Mouse (Mus musculus) heart, embryonic 13.5 days (tissue): Measurements from ENCODE around the gene Calm1. TPM values are rescaled to one million over a fixed set of nuclear protein-coding genes. Genes with fewer than 3 reads are reported as not detected.

Experiments used
- ATAC-seq: fragments of 200-750 bp; cut with Nextera tagmentation; 2 replicates; pipeline ENCODE4 v1.8.0; 2017; ENCODE audit warnings: moderate TSS enrichment; ENCODE audit not compliant: insufficient number of reproducible peaks, low FRiP score, low TSS enrichment; ENCODE audit errors: extremely low read depth
- H3K27ac ChIP-seq: fragments of 300-500 bp; sonication (generic); replicated peaks from 2 replicates; pipeline ENCODE4 v1.5.1; 2015; ENCODE audit warnings: moderate library complexity, mild to moderate bottlenecking, inconsistent platforms
- H3K27me3 ChIP-seq: fragments of 300-500 bp; sonication (generic); replicated peaks from 2 replicates; pipeline ENCODE4 v1.6.1; 2015; ENCODE audit warnings: mild to moderate bottlenecking, inconsistent platforms
- H3K36me3 ChIP-seq: fragments of 300-500 bp; sonication (generic); 2 replicates; pipeline ENCODE4 v1.6.1; 2015; ENCODE audit warnings: mild to moderate bottlenecking, inconsistent platforms
- H3K4me1 ChIP-seq: fragments of 300-500 bp; sonication (generic); 2 replicates; pipeline ENCODE4 v1.6.1; 2015; ENCODE audit warnings: inconsistent platforms
- H3K4me2 ChIP-seq: fragments of 300-500 bp; sonication (generic); 2 replicates; pipeline ENCODE4 v1.6.1; 2015; ENCODE audit warnings: inconsistent platforms, mild to moderate bottlenecking, moderate library complexity
- H3K4me3 ChIP-seq: fragments of 300-500 bp; sonication (generic); 2 replicates; pipeline ENCODE4 v1.5.1; 2015; ENCODE audit warnings: moderate library complexity, mild to moderate bottlenecking, inconsistent platforms
- H3K9ac ChIP-seq: fragments of 300-500 bp; sonication (generic); 2 replicates; pipeline ENCODE4 v1.6.1; 2015; ENCODE audit warnings: inconsistent platforms, mild to moderate bottlenecking, moderate library complexity
- H3K9me3 ChIP-seq: fragments of 300-500 bp; sonication (generic); 2 replicates; pipeline ENCODE4 v1.6.1; 2016; ENCODE audit warnings: inconsistent platforms
- WGBS: fragments of 180-500 bp; shearing (Covaris S2); methylation state at CpG from one replicate; pipeline ENCODE4 v1.1.7; 2015; ENCODE audit warnings: mixed read lengths; 5-methylcytosine and 5-hydroxymethylcytosine counted together
- polyA plus RNA-seq: library from polyadenylated mRNA; unstranded; fragments of >200 nt; fragmentation: Nextera tagmentation; extraction: Ambion mirVana; gene quantifications from 2 replicates; pipeline ENCODE4 v1.2.1, GENCODE M21; 2015

Gene Calm1
- polyA plus RNA-seq, 1 experiment from 2014 or later = 821 TPM

DNA sequence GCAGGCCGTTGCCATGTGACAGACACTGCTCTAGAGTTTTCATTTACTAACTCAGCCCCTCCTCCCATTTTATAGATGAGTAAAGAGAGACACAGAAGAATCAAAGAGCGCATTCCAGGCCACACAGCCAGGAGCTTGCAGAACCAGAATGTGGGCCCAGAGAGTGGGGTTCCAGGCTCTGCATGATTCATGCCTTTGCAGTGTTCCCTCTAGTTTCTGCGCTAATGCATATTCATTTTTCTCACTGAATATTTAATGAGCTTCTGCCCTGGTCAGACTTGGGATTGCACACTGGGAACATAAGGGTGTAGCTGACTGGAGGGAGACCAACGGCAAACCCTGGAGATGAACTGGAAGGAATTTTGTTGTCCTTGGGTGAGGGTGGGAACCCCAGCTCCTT lies 55.2 kb downstream of the Calm1 start:
- H3K4me2 ChIP-seq = no peak overlapping the region
- H3K36me3 ChIP-seq = no peaks in the 10 kb centered on the region
- no peak overlapping the region for H3K27ac ChIP-seq
- WGBS = 64% methylated on average over 4 of the region's 4 CpGs
- H3K4me3 ChIP-seq = no peak overlapping the region
- no peaks in the 10 kb centered on the region for H3K9me3 ChIP-seq
- H3K27me3 ChIP-seq = no peaks in the 10 kb centered on the region
- ATAC-seq = no peak
- H3K9ac ChIP-seq = no peak overlapping the region
- H3K4me1 ChIP-seq = no peaks in the 10 kb centered on the region

DNA sequence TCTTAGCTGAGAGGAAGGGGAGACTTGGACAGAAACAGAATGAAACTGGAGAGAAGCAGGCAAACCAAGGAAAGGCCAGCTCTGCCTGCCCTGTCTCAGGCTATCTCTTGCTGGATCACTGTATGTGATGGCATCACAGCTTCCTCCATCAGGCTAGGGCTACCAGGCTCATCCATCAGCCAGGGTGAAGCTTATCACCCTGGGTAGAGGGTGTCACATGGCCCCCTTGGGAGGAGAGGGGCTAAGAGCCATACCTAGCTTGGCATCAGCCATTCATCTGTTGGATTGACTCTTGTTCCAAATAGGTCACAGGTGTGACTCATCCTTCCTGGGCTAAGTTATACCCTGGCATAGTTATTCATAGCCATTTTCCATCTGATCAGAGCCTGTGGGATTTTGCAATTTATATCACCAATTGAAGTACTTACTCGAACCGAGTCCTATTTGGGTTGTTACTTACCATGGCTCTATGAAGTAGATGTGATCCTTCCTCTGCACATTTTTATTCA lies 56.3 kb downstream of the Calm1 start:
- no peak overlapping the region for H3K27ac ChIP-seq
- peaks cover under 1% of the 10 kb centered on the region; the same call in 1 of the 2 replicates for H3K27me3 ChIP-seq
- no peak for ATAC-seq
- no peaks in the 10 kb centered on the region for H3K4me1 ChIP-seq
- 79% methylated on average over 2 of the region's 2 CpGs for WGBS
- H3K4me3 ChIP-seq = no peak overlapping the region
- no peak overlapping the region for H3K9ac ChIP-seq
- H3K36me3 ChIP-seq = no peaks in the 10 kb centered on the region
- H3K4me2 ChIP-seq = no peak overlapping the region
- no peaks in the 10 kb centered on the region for H3K9me3 ChIP-seq

DNA sequence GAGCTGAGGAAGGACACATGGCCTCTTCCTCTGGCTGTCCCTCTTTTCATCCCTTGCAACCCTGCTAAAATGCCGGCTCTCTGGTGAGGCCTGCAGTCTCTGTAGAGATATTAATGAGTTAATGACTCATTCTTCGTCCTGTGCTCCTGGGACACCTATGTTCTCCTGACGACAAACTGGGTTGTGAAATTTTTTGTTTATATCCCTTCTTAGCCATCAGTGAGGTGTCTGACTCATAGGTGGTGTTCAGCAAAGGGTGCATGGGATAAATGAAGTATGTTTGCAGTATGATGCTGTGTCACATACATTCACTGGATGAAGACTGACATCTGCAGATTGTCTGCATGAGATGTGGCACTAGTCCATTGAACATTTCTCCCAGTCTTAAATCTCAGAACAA lies 58.5 kb downstream of the Calm1 start:
- Histone ChIP-seq H3K36me3 (no peaks in the 10 kb centered on the region), H3K4me3 (no peak overlapping the region), H3K27ac (no peak overlapping the region), H3K27me3 (peaks cover 15% of the 10 kb centered on the region), H3K9ac (no peak overlapping the region), H3K4me1 (no peaks in the 10 kb centered on the region), H3K4me2 (no peak overlapping the region), H3K9me3 (no peaks in the 10 kb centered on the region)
- no peak for ATAC-seq
- 65% methylated on average over 3 of the region's 3 CpGs for WGBS

Other genes with a start within 250 kb of the Calm1 start
- 0.23 and 0.43 TPM in 2 replicates for gene Kcnk13, start 234.9 kb upstream of the Calm1 start, polyA plus RNA-seq
- 196 and 207 TPM in 2 replicates for gene Psmc1, start 89.3 kb upstream of the Calm1 start, polyA plus RNA-seq
- gene Nrde2, start 39.8 kb upstream of the Calm1 start, polyA plus RNA-seq = 7.8 and 8.9 TPM in 2 replicates